Mouse (Mus musculus) liver, postnatal 0 days (tissue): ENCODE results near the gene Psen2. TPM values are rescaled to one million over a fixed set of nuclear protein-coding genes. Genes with fewer than 3 reads are reported as not detected.
A peak's percentile ranks its signal among the peaks of the same experiment; 100 is the strongest.

Experiments
- ATAC-seq: fragments of 200-750 bp; cut with Nextera tagmentation; 2 replicates; pipeline ENCODE4 v1.8.0; 2017; ENCODE audit warnings: mild to moderate bottlenecking, moderate library complexity
- DNase-seq: peaks from one replicate; pipeline ENCODE4 v3.0.0-alpha.2; 2016
- H3K27ac ChIP-seq: fragments of 300-500 bp; sonication (generic); 2 replicates; pipeline ENCODE4 v1.5.1; 2014; ENCODE audit warnings: antibody characterized with exemption, moderate library complexity, mild to moderate bottlenecking, low read depth
- H3K27me3 ChIP-seq: fragments of 300-500 bp; sonication (generic); 2 replicates; pipeline ENCODE4 v1.6.1; 2014; ENCODE audit warnings: low read length, control low read depth, mixed read lengths; ENCODE audit not compliant: insufficient read depth
- H3K36me3 ChIP-seq: fragments of 300-500 bp; sonication (generic); replicated peaks from 2 replicates; pipeline ENCODE4 v1.6.1; 2014; ENCODE audit warnings: mild to moderate bottlenecking, control low read depth, low read length, moderate library complexity, mixed read lengths; ENCODE audit not compliant: insufficient read depth
- H3K4me1 ChIP-seq: fragments of 300-500 bp; sonication (generic); 2 replicates; pipeline ENCODE4 v1.6.1; 2014; ENCODE audit warnings: antibody characterized with exemption, mild to moderate bottlenecking, control low read depth; ENCODE audit not compliant: insufficient read depth
- H3K4me2 ChIP-seq: fragments of 300-500 bp; sonication (generic); 2 replicates; pipeline ENCODE4 v1.6.1; 2014; ENCODE audit warnings: low read depth, mild to moderate bottlenecking, low read length, moderate library complexity, mixed read lengths
- H3K4me3 ChIP-seq: fragments of 300-500 bp; sonication (generic); 2 replicates; pipeline ENCODE4 v1.5.1; 2014; ENCODE audit warnings: low read depth, low read length
- H3K9ac ChIP-seq: fragments of 300-500 bp; sonication (generic); replicated peaks from 2 replicates; pipeline ENCODE4 v1.6.1; 2014; ENCODE audit warnings: mild to moderate bottlenecking, moderate library complexity
- H3K9me3 ChIP-seq: fragments of 300-500 bp; sonication (generic); 2 replicates; pipeline ENCODE4 v1.6.1; 2016; ENCODE audit warnings: mild to moderate bottlenecking, control low read depth, low read length, mixed read lengths
- CTCF ChIP-seq: sonication (generic); IDR thresholded peaks from 2 replicates; pipeline ENCODE4 v1.5.1; 2016; ENCODE audit warnings: antibody characterized with exemption, low read depth
- EP300 ChIP-seq: IDR thresholded peaks from 2 replicates; pipeline ENCODE4 v1.6.1; 2016; ENCODE audit warnings: antibody characterized with exemption, low read depth, mild to moderate bottlenecking
- WGBS: fragments of 180-500 bp; shearing (Covaris S2); extraction: QIAGEN DNeasy Blood & Tissue Kit; methylation state at CpG from one replicate; pipeline ENCODE4 v1.1.7; 2014; ENCODE audit not compliant: insufficient replicate concordance; 5-methylcytosine and 5-hydroxymethylcytosine counted together
- polyA plus RNA-seq: library from polyadenylated mRNA; unstranded; fragments of >200 nt; fragmentation: Nextera tagmentation; extraction: Ambion mirVana; gene quantifications from 2 replicates; pipeline ENCODE4 v1.2.1, GENCODE M21; 2015

The Psen2 gene
- polyA plus RNA-seq, 1 experiment from 2014 or later, result 25.6 TPM

DNA sequence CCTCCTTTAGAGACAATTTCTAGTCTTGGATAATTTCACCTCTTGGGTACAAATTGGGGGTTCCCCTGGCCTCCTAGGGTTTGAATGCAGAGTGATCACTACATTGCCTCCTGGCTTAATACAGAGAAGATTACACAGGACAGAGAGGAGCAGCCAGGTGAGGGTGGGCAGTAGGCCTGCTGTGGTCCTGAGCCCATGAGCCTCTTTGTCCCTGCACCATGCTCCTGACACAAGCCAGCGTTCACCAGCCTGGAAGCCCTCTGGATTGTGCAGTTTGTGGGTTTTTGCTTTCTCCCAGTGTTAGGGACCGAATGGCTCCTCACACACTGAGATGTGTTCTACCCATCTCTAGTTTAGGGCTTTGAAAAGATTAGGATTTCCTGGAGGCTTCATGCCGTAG, 1.8 kb downstream of the Psen2 start:
- H3K9ac ChIP-seq, result 0 out of 2 replicates have a peak overlapping the region, but pooled peaks have one; percentile 4
- no peaks in the 10 kb centered on the region for H3K36me3 ChIP-seq
- ATAC-seq (no peak), DNase-seq (no peak)
- WGBS, result 61% methylated on average over 3 of the region's 3 CpGs
- no peaks in the 10 kb centered on the region for H3K27me3 ChIP-seq
- H3K4me2 ChIP-seq, result peak overlapping the region; percentile 49
- H3K4me1 ChIP-seq, result peaks cover 53% of the 10 kb centered on the region
- H3K4me3 ChIP-seq, result no peak overlapping the region
- TF ChIP-seq EP300, result no peak
- no peak for TF ChIP-seq CTCF
- no peaks in the 10 kb centered on the region for H3K9me3 ChIP-seq
- peak overlapping the region; percentile 20 for H3K27ac ChIP-seq

- no peak overlapping the region for H3K9ac ChIP-seq
- no peak overlapping the region for H3K4me3 ChIP-seq
- no peaks in the 10 kb centered on the region for H3K36me3 ChIP-seq
- H3K4me2 ChIP-seq, result no peak overlapping the region
- 82% methylated on average over 2 of the region's 2 CpGs for WGBS
- no peak for DNase-seq
- peaks cover 53% of the 10 kb centered on the region for H3K4me1 ChIP-seq
- no peaks in the 10 kb centered on the region for H3K27me3 ChIP-seq
- ATAC-seq, result no peak
- H3K9me3 ChIP-seq, result no peaks in the 10 kb centered on the region
- TF ChIP-seq EP300, result no peak
- TF ChIP-seq CTCF, result no peak
- H3K27ac ChIP-seq, result peak overlapping the region; percentile 20
Measured at GRCm38 (mm10) chr1:180260886-180261285, 2.4 kb downstream of the Psen2 start.

DNA sequence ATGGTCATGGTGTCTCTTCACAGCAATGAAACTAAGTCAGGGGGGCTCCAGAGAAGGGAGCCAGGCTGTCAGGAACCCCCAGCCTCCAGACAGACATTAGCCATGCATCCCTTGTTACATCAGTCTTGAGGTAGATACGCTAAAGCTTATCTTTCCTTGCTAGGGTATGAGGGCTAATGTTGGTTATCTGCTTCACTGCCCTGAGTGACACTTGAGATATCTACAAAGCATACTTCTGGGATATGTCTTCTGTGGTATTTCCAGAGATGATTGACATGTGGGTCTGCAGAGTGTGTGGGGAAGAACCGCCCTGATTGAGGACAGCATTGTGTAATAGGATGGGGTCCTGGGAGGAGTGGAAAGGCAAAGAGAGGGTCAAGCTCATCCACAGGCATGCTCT, 3.5 kb downstream of the Psen2 start:
- H3K4me1 ChIP-seq, result peaks cover 49% of the 10 kb centered on the region
- ATAC-seq, result no peak
- DNase-seq, result no peak
- TF ChIP-seq CTCF (no peak), EP300 (no peak)
- WGBS, result 41% methylated on average over 2 of the region's 2 CpGs
- H3K27ac ChIP-seq, result no peak overlapping the region
- H3K9ac ChIP-seq, result no peak overlapping the region
- H3K4me3 ChIP-seq, result no peak overlapping the region
- no peaks in the 10 kb centered on the region for H3K27me3 ChIP-seq
- H3K9me3 ChIP-seq, result no peaks in the 10 kb centered on the region
- H3K4me2 ChIP-seq, result no peak overlapping the region
- H3K36me3 ChIP-seq, result no peaks in the 10 kb centered on the region

GRCm38 (mm10) chr1:180257446-180257845, 5.8 kb downstream of the Psen2 start:
- Histone ChIP-seq H3K4me1 (peaks cover 54% of the 10 kb centered on the region), H3K27ac (0 out of 2 replicates have a peak overlapping the region, but pooled peaks have one; percentile 92), H3K4me2 (peak overlapping the region; percentile 97; the same call in 1 of the 2 replicates)

GRCm38 (mm10) chr1:180256866-180257265, 6.4 kb downstream of the Psen2 start:
- TF ChIP-seq CTCF (no peak), EP300 (no peak)
- DNase-seq, result no peak
- peak overlapping the region; percentile 79 for H3K4me3 ChIP-seq
- H3K27me3 ChIP-seq, result no peaks in the 10 kb centered on the region
- peak overlapping the region; percentile 97 for H3K4me2 ChIP-seq
- no peaks in the 10 kb centered on the region for H3K36me3 ChIP-seq
- peaks cover 49% of the 10 kb centered on the region for H3K4me1 ChIP-seq
- H3K9ac ChIP-seq, result peak overlapping the region; percentile 86
- no peaks in the 10 kb centered on the region for H3K9me3 ChIP-seq
- WGBS, result 48% methylated on average over 4 of the region's 4 CpGs
- ATAC-seq, result no peak
- H3K27ac ChIP-seq, result peak overlapping the region; percentile 92

More at GRCm38 (mm10) chr1:180257446-180257845, 5.8 kb downstream of the Psen2 start:
- TF ChIP-seq CTCF (no peak), EP300 (no peak)
- DNase-seq, result no peak
- Histone ChIP-seq H3K9ac (no peak overlapping the region), H3K36me3 (no peaks in the 10 kb centered on the region), H3K4me3 (no peak overlapping the region), H3K9me3 (no peaks in the 10 kb centered on the region), H3K27me3 (no peaks in the 10 kb centered on the region)
- WGBS, result 76% methylated on average over 6 of the region's 6 CpGs
- no peak for ATAC-seq

DNA sequence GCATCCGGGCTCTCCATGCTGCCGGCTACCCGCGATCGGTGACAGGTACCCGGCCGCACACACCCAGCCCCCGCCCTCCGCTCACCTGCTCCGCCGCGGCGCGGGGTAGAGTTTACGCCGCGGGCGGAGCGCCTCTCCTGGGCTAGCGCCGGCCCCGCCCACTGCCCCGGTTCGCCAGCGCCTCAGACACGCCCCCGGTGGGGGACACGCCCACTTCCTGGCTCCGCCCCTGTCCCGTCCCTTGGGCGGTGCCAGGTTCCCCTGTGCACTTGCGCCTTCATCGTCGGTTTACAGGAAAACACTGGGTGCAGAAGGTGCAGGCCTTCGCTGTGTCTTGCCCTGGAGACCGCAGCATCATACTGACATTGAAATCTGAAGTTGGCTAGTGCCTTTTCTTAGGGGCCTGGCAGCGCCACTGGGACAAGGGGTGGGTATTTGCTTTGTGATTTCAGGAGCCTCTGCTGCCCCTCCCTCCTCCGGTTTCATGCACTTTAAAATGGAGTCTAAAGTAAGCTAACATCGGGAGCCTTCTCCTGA, 7.0 kb downstream of the Psen2 start:
- under 1% methylated on average over 39 of the region's 39 CpGs for WGBS
- Histone ChIP-seq H3K9ac (peak overlapping the region; percentile 86), H3K9me3 (no peaks in the 10 kb centered on the region), H3K27me3 (no peaks in the 10 kb centered on the region), H3K4me1 (peaks cover 48% of the 10 kb centered on the region), H3K4me2 (peak overlapping the region; percentile 97), H3K27ac (peak overlapping the region; percentile 92), H3K36me3 (no peaks in the 10 kb centered on the region), H3K4me3 (peak overlapping the region; percentile 79)
- no peak for TF ChIP-seq CTCF
- peak; percentile 89 for ATAC-seq
- DNase-seq, result peak; percentile 100
